Mouse (Mus musculus) MEL (cell line): ENCODE measurements around the gene Map7.

ENCODE experiments used
- EP300 ChIP-seq, 2 experiments: IDR thresholded peaks; 2 replicates each; pipeline ENCODE4 v1.6.1; 2011; ENCODE audit warnings: improper control_type of control experiment in 2 of 2, low read length in 2 of 2, low read depth in 1 of 2, mild to moderate bottlenecking in 1 of 2
- MEF2A ChIP-seq: IDR thresholded peaks from 2 replicates; pipeline ENCODE4 v1.6.1; 2014; ENCODE audit warnings: low read depth, mild to moderate bottlenecking, inconsistent platforms, low read length, improper control_type of control experiment; ENCODE audit not compliant: poor library complexity, insufficient replicate concordance, severe bottlenecking; ENCODE audit errors: extremely low read depth

DNA sequence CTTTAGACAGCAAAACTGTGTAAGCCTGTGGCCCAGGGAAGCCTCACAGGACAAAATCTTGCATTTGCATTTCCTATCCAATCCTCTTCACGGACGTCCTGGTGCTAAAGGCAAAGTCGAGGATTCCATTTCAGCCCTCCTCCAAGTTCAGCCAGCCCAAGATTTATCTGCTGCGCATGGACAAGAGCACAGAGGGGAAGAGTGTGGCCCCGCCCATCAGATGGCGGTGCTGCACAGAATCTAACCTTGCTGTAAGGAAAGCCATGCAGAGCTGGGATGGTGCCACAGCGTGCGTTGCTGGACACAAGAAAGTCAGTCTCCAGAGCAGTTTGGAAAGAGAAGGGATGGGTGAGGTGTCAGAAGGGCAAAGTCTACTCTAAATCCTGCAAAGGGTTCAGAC lies 12.6 kb downstream of the Map7 start:
- no peak for TF ChIP-seq EP300 (IDR thresholded peaks at IDR 0.05; ENCODE audit: low read depth in 1 of 2, low read length in 2 of 2)
- TF ChIP-seq MEF2A: no peak
